Mouse (Mus musculus) CD8-positive naive resting alpha-beta T cell, adult 2 months (primary cell): ENCODE data around the gene Stag1.

Source experiments
- DNase-seq, 2 experiments: peaks; one replicate each; pipeline ENCODE4 v3.0.0; 2022; ENCODE audit warnings: low read depth in 2 of 2, low spot score in 2 of 2

The Stag1 gene

GRCm38 (mm10) chr9:100603156-100603555 lies 5.6 kb downstream of the Stag1 start:
- no peak for DNase-seq

- DNase-seq: no peak
Observed at GRCm38 (mm10) chr9:100605522-100605921, 7.9 kb downstream of the Stag1 start.

GRCm38 (mm10) chr9:100605985-100606554 lies 8.5 kb downstream of the Stag1 start:
- no peak for DNase-seq

- DNase-seq: no peak
Observed at GRCm38 (mm10) chr9:100613501-100614071, 16.0 kb downstream of the Stag1 start.

GRCm38 (mm10) chr9:100616947-100617346 lies 19.3 kb downstream of the Stag1 start:
- no peak for DNase-seq

- no peak for DNase-seq
Observed at GRCm38 (mm10) chr9:100626258-100626657, 28.7 kb downstream of the Stag1 start.

- no peak for DNase-seq
Observed at GRCm38 (mm10) chr9:100640754-100641153, 43.2 kb downstream of the Stag1 start.

GRCm38 (mm10) chr9:100641391-100642085 lies 43.9 kb downstream of the Stag1 start:
- DNase-seq: no peak

- DNase-seq: peak in 1 of 2 experiments; percentile 6
Observed at GRCm38 (mm10) chr9:100642186-100642839, 44.7 kb downstream of the Stag1 start.

GRCm38 (mm10) chr9:100642840-100643697 lies 45.5 kb downstream of the Stag1 start:
- peak; percentile 99 for DNase-seq

- peak; percentile 26 to 36 for DNase-seq
Observed at GRCm38 (mm10) chr9:100644071-100644771, 46.6 kb downstream of the Stag1 start.

GRCm38 (mm10) chr9:100645026-100645940 lies 47.7 kb downstream of the Stag1 start:
- no peak for DNase-seq

GRCm38 (mm10) chr9:100646276-100646675 lies 48.7 kb downstream of the Stag1 start:
- no peak for DNase-seq

- no peak for DNase-seq
Observed at GRCm38 (mm10) chr9:100647774-100648323, 50.3 kb downstream of the Stag1 start.

- no peak for DNase-seq
Observed at GRCm38 (mm10) chr9:100654104-100654503, 56.5 kb downstream of the Stag1 start.

- no peak for DNase-seq
Observed at GRCm38 (mm10) chr9:100656058-100656457, 58.5 kb downstream of the Stag1 start.

- DNase-seq: no peak
Observed at GRCm38 (mm10) chr9:100660587-100660986, 63.0 kb downstream of the Stag1 start.

- no peak for DNase-seq
Observed at GRCm38 (mm10) chr9:100663473-100664134, 66.0 kb downstream of the Stag1 start.

GRCm38 (mm10) chr9:100670151-100670550 lies 72.6 kb downstream of the Stag1 start:
- peak in 1 of 2 experiments; percentile 38 for DNase-seq
